Mouse (Mus musculus) stomach, embryonic 14.5 days (tissue): Measurements from ENCODE around the gene Atp13a3. TPM values are rescaled to one million over a fixed set of nuclear protein-coding genes. Genes with fewer than 3 reads are reported as not detected.

Experiments used
- ATAC-seq: fragments of 200-750 bp; cut with Nextera tagmentation; 2 replicates; pipeline ENCODE4 v1.8.0; 2017; ENCODE audit warnings: low read depth, moderate TSS enrichment; ENCODE audit not compliant: insufficient number of reproducible peaks, insufficient read depth, low FRiP score
- H3K27ac ChIP-seq: fragments of 300-500 bp; sonication (generic); 2 replicates; pipeline ENCODE4 v1.5.1; 2014; ENCODE audit warnings: mild to moderate bottlenecking, low read length, moderate library complexity, mixed read lengths
- H3K27me3 ChIP-seq: fragments of 300-500 bp; sonication (generic); 2 replicates; pipeline ENCODE4 v1.6.1; 2014; ENCODE audit warnings: low read length, control low read depth, mixed read lengths; ENCODE audit not compliant: control insufficient read depth, insufficient read depth
- H3K36me3 ChIP-seq: fragments of 300-500 bp; sonication (generic); 2 replicates; pipeline ENCODE4 v1.6.1; 2014; ENCODE audit warnings: mild to moderate bottlenecking, control low read depth, low read length, moderate library complexity, mixed read lengths; ENCODE audit not compliant: control insufficient read depth, insufficient read depth
- H3K4me1 ChIP-seq: fragments of 300-500 bp; sonication (generic); 2 replicates; pipeline ENCODE4 v1.6.1; 2014; ENCODE audit warnings: low read length, control low read depth, mixed read lengths; ENCODE audit not compliant: control insufficient read depth, insufficient read depth
- H3K4me2 ChIP-seq: fragments of 300-500 bp; sonication (generic); replicated peaks from 2 replicates; pipeline ENCODE4 v1.6.1; 2014; ENCODE audit warnings: low read depth, low read length, control low read depth
- H3K4me3 ChIP-seq: fragments of 300-500 bp; sonication (generic); 2 replicates; pipeline ENCODE4 v1.5.1; 2014; ENCODE audit warnings: low read depth, low read length, control low read depth
- H3K9ac ChIP-seq: fragments of 300-500 bp; sonication (generic); replicated peaks from 2 replicates; pipeline ENCODE4 v1.6.1; 2014; ENCODE audit warnings: low read depth, mild to moderate bottlenecking, control low read depth, low read length, moderate library complexity, mixed read lengths
- H3K9me3 ChIP-seq: fragments of 300-500 bp; sonication (generic); 2 replicates; pipeline ENCODE4 v1.6.1; 2016; ENCODE audit warnings: low read depth, low read length, control low read depth; ENCODE audit not compliant: control insufficient read depth
- WGBS: fragments of 180-500 bp; shearing (Covaris S2); extraction: QIAGEN DNeasy Blood & Tissue Kit; methylation state at CpG from one replicate; pipeline ENCODE4 v1.1.7; 2014; 5-methylcytosine and 5-hydroxymethylcytosine counted together
- polyA plus RNA-seq: library from polyadenylated mRNA; unstranded; fragments of >200 nt; fragmentation: Nextera tagmentation; extraction: Ambion mirVana; gene quantifications from 2 replicates; pipeline ENCODE4 v1.2.1, GENCODE M21; 2014

Gene Atp13a3
- polyA plus RNA-seq, 1 experiment from 2014 or later = 14.5 TPM

DNA sequence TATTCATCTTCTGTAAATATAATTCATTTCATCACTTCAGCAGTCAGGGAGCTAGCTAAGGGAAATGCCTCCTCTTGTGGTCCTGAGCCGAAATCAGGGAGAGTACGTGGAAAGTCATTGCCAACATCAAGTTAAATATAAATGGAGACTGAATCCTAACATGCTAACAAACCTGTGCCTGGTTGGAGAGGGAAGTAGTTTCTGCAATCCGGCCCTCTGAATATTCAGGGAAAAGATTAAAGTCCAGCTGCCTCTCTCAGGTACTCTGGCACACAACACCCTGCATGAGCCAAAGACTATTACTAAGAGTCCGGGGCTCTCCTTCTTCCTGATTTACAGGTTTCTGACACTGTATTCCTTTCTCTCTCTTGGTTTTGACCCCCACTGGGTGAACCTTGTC, 35.6 kb upstream of the Atp13a3 start:
- Histone ChIP-seq H3K4me1 (no peaks in the 10 kb centered on the region), H3K4me2 (no peak overlapping the region), H3K9ac (no peak overlapping the region), H3K4me3 (no peak overlapping the region), H3K27me3 (no peaks in the 10 kb centered on the region), H3K9me3 (no peaks in the 10 kb centered on the region), H3K36me3 (no peaks in the 10 kb centered on the region), H3K27ac (no peak overlapping the region)
- no peak for ATAC-seq
- WGBS = 84% methylated on average over 4 of the region's 4 CpGs

DNA sequence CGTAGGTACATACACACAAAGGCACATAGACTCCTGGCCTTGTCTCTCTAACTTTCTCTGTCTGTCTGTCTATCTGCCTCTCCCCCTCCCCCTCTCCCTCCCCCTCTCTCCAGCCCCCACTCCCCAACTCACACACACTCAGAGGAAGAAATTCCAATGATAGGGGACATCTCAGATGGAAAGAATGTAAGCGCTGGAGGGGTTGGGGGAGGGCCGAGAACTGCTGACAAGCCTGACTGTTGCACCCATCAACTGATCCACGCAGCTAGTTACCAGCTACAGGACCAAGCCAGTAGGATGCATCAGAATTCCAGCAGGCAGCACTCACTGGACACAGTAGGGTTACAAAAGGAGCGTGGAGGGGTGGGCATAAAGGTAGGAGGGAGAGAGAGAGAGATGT, 34.1 kb upstream of the Atp13a3 start:
- Histone ChIP-seq H3K4me3 (no peak overlapping the region), H3K27ac (no peak overlapping the region), H3K9me3 (no peaks in the 10 kb centered on the region), H3K4me1 (no peaks in the 10 kb centered on the region), H3K27me3 (no peaks in the 10 kb centered on the region), H3K4me2 (no peak overlapping the region), H3K36me3 (no peaks in the 10 kb centered on the region), H3K9ac (no peak overlapping the region)
- 71% methylated on average over 5 of the region's 5 CpGs for WGBS
- no peak for ATAC-seq

DNA sequence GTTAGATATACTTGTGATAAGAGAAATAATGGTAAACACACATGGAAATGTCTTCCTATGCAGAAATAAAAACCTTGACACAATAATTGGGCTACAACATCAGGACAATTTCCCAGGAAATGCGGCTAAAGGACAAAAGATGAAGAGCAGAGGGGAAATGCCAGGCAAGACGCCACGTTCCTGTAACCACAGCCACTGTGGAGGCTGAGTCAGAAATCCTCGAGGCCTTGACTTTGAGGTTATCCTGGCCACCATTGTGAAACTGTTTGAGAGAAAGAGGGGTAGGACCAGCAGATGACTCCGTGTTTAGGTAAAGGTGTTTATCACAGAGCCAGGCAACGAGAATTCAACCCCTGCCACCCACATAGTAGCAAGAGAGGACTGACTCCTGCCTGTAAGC, 33.6 kb upstream of the Atp13a3 start:
- Histone ChIP-seq H3K4me2 (no peak overlapping the region), H3K27ac (no peak overlapping the region)
- ATAC-seq = no peak

DNA sequence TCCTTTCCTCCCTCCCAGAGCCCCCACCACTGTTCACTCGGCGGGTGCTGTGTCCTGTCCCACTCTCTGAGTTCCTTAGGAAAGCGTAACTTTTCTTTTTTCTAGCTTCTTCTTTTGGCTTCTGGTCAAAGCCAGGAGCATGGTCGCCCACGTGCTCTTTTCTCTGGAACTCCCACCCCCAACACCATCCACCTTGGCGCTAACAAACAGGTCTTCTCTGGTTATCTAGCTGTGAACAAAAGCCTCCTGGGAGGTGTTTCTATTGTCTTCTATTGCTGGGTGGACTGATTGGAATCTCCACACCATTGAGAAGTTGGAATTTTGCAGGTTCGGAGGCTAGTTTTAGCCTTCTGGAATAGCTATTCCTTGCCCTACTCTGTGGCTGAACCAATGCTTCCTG, 30.5 kb upstream of the Atp13a3 start:
- H3K4me1 ChIP-seq = no peaks in the 10 kb centered on the region
- 85% methylated on average over 7 of the region's 7 CpGs for WGBS
- H3K9me3 ChIP-seq = no peaks in the 10 kb centered on the region
- ATAC-seq = no peak
- H3K4me2 ChIP-seq = no peak overlapping the region
- no peaks in the 10 kb centered on the region for H3K36me3 ChIP-seq
- H3K4me3 ChIP-seq = no peak overlapping the region
- no peaks in the 10 kb centered on the region for H3K27me3 ChIP-seq
- H3K27ac ChIP-seq = no peak overlapping the region
- H3K9ac ChIP-seq = no peak overlapping the region

More for the DNA sequence above, 33.6 kb upstream of the Atp13a3 start:
- Histone ChIP-seq H3K36me3 (no peaks in the 10 kb centered on the region), H3K9ac (no peak overlapping the region), H3K4me3 (no peak overlapping the region), H3K27me3 (no peaks in the 10 kb centered on the region), H3K4me1 (no peaks in the 10 kb centered on the region), H3K9me3 (no peaks in the 10 kb centered on the region)
- 55% methylated on average over 6 of the region's 6 CpGs for WGBS

DNA sequence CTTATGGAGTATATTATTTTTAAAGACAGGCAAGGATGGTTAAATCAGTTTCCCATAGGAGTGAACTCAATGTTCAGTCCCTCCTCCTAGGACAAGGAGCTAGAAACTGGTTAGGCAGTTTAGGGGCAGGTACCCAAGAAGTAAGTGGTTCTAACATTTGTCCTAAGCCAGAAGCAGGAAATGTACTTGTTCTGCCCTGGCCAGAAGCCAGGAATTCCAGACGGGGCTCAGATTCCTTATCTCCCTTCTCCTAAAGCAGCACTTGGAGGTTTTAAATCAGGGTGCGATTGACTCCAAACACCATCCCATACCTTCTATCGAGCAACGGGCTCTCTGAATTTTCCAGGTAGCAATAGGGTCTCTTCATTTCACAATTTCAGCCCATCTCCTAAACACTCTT, 29.6 kb upstream of the Atp13a3 start:
- Histone ChIP-seq H3K27me3 (no peaks in the 10 kb centered on the region), H3K4me1 (no peaks in the 10 kb centered on the region), H3K4me2 (no peak overlapping the region), H3K4me3 (no peak overlapping the region), H3K9ac (no peak overlapping the region), H3K9me3 (no peaks in the 10 kb centered on the region), H3K27ac (no peak overlapping the region), H3K36me3 (no peaks in the 10 kb centered on the region)
- no peak for ATAC-seq
- 51% methylated on average over 4 of the region's 4 CpGs for WGBS

DNA sequence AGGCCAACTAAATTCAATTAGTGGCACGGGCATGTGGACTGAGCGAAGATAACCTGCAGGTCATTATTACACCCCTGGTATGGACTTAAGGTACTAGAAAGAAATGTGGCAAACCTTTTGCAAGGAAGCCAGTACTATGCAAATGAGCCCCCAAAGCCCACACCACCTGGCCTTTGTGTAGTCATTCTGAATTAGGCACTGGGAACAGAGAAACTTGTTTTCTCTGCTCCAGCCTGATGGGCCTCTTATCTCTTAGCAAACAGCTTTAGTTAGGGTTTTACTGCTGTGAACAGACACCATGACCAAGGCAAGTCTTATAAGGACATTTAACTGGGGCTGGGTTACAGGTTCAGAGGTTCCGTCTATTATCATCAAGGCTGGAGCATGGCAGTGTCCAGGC, 27.4 kb upstream of the Atp13a3 start:
- H3K4me3 ChIP-seq = no peak overlapping the region
- WGBS = 90% methylated on average over 3 of the region's 3 CpGs
- ATAC-seq = no peak

DNA sequence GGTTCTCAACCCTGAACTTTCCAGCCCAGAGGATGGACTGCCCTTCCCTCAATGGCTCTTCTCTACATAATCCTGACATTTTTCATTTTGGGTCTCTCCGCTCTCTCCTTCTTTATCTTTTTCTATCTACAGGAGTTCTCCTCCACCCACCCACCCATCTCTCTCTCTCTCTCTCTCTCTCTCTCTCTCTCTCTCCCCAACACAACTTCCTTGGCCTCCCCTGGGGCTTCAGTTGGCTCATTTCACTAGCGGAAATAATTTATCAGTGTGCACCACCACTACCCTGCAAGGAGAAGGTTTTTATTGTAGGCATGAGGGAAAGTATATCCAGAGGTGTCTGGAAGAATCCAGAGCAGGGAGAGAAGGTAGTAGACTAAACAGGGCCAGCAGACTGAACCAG, 26.3 kb upstream of the Atp13a3 start:
- H3K9ac ChIP-seq = no peak overlapping the region

More for the DNA sequence above, 27.4 kb upstream of the Atp13a3 start:
- Histone ChIP-seq H3K27ac (no peak overlapping the region), H3K36me3 (no peaks in the 10 kb centered on the region), H3K9me3 (no peaks in the 10 kb centered on the region), H3K4me2 (no peak overlapping the region), H3K9ac (no peak overlapping the region), H3K27me3 (no peaks in the 10 kb centered on the region), H3K4me1 (no peaks in the 10 kb centered on the region)

DNA sequence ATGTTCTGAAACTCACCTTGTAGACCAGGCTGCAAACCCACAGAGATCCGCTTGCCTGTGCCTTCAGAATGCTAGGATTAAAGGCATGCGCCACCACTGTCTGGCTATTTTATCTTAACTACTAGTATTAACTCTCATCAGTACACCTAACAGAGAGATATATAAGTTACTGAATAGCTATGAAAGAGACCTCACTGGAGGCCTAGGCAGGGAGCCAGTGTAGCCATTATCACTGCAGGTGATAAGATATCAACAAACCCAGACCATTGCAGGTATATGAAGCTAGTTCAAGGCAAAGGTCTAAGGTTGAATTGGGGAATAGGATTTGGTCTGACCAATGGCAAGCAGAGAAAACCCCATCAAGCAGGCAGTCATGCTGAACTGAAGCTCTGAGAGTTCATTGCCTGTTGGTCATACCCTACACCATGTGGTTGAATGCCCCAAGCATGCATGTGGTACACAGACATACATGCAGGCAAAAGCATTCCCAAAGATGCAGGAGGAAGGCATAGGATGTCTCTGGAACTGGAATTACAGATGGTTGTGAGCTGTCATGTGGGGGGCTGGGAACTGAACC, 24.8 kb upstream of the Atp13a3 start:
- Histone ChIP-seq H3K9ac (no peak overlapping the region), H3K4me1 (no peaks in the 10 kb centered on the region), H3K4me3 (no peak overlapping the region), H3K27ac (no peak overlapping the region), H3K4me2 (no peak overlapping the region), H3K9me3 (no peaks in the 10 kb centered on the region), H3K36me3 (no peaks in the 10 kb centered on the region), H3K27me3 (no peaks in the 10 kb centered on the region)
- no peak for ATAC-seq
- WGBS = 78% methylated on average over 2 of the region's 2 CpGs

More for the DNA sequence above, 26.3 kb upstream of the Atp13a3 start:
- no peaks in the 10 kb centered on the region for H3K9me3 ChIP-seq
- no peaks in the 10 kb centered on the region for H3K36me3 ChIP-seq
- 73% methylated on average over 2 of the region's 2 CpGs for WGBS
- no peaks in the 10 kb centered on the region for H3K27me3 ChIP-seq
- H3K4me2 ChIP-seq = no peak overlapping the region
- H3K27ac ChIP-seq = no peak overlapping the region
- no peaks in the 10 kb centered on the region for H3K4me1 ChIP-seq
- no peak overlapping the region for H3K4me3 ChIP-seq
- no peak for ATAC-seq

DNA sequence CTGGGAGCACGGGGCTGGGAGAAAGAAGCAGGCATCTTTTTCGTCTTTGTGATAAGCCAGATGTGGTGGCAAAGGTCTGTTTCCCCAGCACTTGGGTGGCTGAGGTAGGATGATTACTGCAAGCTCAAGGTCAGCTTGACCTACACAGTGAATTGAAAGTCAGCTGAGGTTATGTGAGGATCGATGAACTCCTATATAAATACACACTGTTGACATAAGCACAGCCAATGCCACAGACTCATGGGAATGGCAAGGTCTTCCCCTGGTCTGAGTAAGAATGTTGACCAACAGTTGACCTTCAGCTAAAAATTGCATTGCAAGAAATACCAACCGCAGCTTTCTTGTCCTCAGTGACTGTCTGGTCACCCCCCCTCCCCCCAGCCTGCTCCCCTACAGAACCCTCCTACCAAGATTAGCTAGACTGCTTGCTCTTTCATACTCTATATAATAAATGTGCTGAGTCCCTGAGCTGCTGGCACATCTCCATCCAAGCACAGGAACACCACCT, 23.0 kb upstream of the Atp13a3 start:
- Histone ChIP-seq H3K9ac (no peak overlapping the region), H3K4me3 (no peak overlapping the region), H3K27ac (no peak overlapping the region), H3K36me3 (no peaks in the 10 kb centered on the region), H3K4me1 (no peaks in the 10 kb centered on the region), H3K4me2 (no peak overlapping the region), H3K27me3 (no peaks in the 10 kb centered on the region), H3K9me3 (no peaks in the 10 kb centered on the region)
- ATAC-seq = no peak
- WGBS = 45% methylated on average over 4 of the region's 4 CpGs
